Mouse (Mus musculus) lung, postnatal 0 days (tissue): ENCODE measurements around the gene Slc41a2.

ENCODE experiments used
- CTCF ChIP-seq: IDR thresholded peaks from 2 replicates; pipeline ENCODE4 v1.5.1; 2016; ENCODE audit warnings: antibody characterized with exemption, mild to moderate bottlenecking
- EP300 ChIP-seq: IDR thresholded peaks from 2 replicates; pipeline ENCODE4 v1.6.1; 2016; ENCODE audit warnings: antibody characterized with exemption, mild to moderate bottlenecking, control low read depth

GRCm38 (mm10) chr10:83353680-83354332 lies 16.1 kb upstream of the Slc41a2 start:
- TF ChIP-seq CTCF (no peak), EP300 (no peak)
